Mouse (Mus musculus) heart, embryonic 14.5 days (tissue): ENCODE measurements around the gene Grpel1. TPM values are rescaled to one million over a fixed set of nuclear protein-coding genes. Genes with fewer than 3 reads are reported as not detected.

Experiments
- ATAC-seq: fragments of 200-750 bp; cut with Nextera tagmentation; 2 replicates; pipeline ENCODE4 v1.8.0; 2017; ENCODE audit warnings: low read depth, moderate TSS enrichment; ENCODE audit not compliant: insufficient number of reproducible peaks, insufficient read depth, low FRiP score
- H3K27ac ChIP-seq, 2 experiments: fragments of 200-500 bp in 1 of 2; fragments of 300-500 bp in 1 of 2; sonication (generic) in 1 of 2; replicated peaks in 1 of 2; 2 replicates each; pipeline ENCODE4 v1.5.1; 2012 to 2014; ENCODE audit warnings: low read depth in 2 of 2, low read length in 2 of 2, control low read depth in 1 of 2, mild to moderate bottlenecking in 1 of 2, mixed read lengths in 1 of 2; ENCODE audit not compliant: control insufficient read depth in 1 of 2, insufficient read depth in 1 of 2
- H3K27me3 ChIP-seq: fragments of 300-500 bp; sonication (generic); 2 replicates; pipeline ENCODE4 v1.6.1; 2014; ENCODE audit warnings: mild to moderate bottlenecking, low read length, control low read depth; ENCODE audit not compliant: control insufficient read depth, insufficient read depth
- H3K36me3 ChIP-seq: fragments of 300-500 bp; sonication (generic); 2 replicates; pipeline ENCODE4 v1.6.1; 2014; ENCODE audit warnings: mild to moderate bottlenecking, control low read depth, low read length, mixed read lengths; ENCODE audit not compliant: control insufficient read depth, insufficient read depth
- H3K4me1 ChIP-seq, 2 experiments: fragments of 200-500 bp in 1 of 2; fragments of 300-500 bp in 1 of 2; sonication (generic) in 1 of 2; 2 replicates each; pipeline ENCODE4 v1.6.1; 2012 to 2014; ENCODE audit warnings: low read length in 2 of 2, control low read depth in 1 of 2, mixed read lengths in 1 of 2; ENCODE audit not compliant: control insufficient read depth in 2 of 2, insufficient read depth in 2 of 2
- H3K4me2 ChIP-seq: fragments of 300-500 bp; sonication (generic); 2 replicates; pipeline ENCODE4 v1.6.1; 2014; ENCODE audit warnings: mild to moderate bottlenecking, low read length
- H3K4me3 ChIP-seq, 2 experiments: fragments of 200-500 bp in 1 of 2; fragments of 300-500 bp in 1 of 2; sonication (generic) in 1 of 2; 2 replicates each; pipeline ENCODE4 v1.5.1; 2012 to 2014; ENCODE audit warnings: low read length in 2 of 2, mild to moderate bottlenecking in 2 of 2, control low read depth in 1 of 2, low read depth in 1 of 2, moderate library complexity in 1 of 2; ENCODE audit not compliant: control insufficient read depth in 1 of 2, insufficient read depth in 1 of 2
- H3K9ac ChIP-seq: fragments of 300-500 bp; sonication (generic); 2 replicates; pipeline ENCODE4 v1.6.1; 2014; ENCODE audit warnings: mild to moderate bottlenecking, low read length
- H3K9me3 ChIP-seq: fragments of 300-500 bp; sonication (generic); 2 replicates; pipeline ENCODE4 v1.6.1; 2016; ENCODE audit warnings: low read length, control low read depth; ENCODE audit not compliant: control insufficient read depth
- WGBS: fragments of 180-500 bp; shearing (Covaris S2); extraction: QIAGEN DNeasy Blood & Tissue Kit; methylation state at CpG from one replicate; pipeline ENCODE4 v1.1.7; 2014; 5-methylcytosine and 5-hydroxymethylcytosine counted together
- polyA plus RNA-seq: library from polyadenylated mRNA; unstranded; fragments of >200 nt; fragmentation: Nextera tagmentation; extraction: Ambion mirVana; gene quantifications from 2 replicates; pipeline ENCODE4 v1.2.1, GENCODE M21; 2014

Gene Grpel1
- polyA plus RNA-seq, 1 experiment from 2014 or later, result 62.4 TPM

DNA sequence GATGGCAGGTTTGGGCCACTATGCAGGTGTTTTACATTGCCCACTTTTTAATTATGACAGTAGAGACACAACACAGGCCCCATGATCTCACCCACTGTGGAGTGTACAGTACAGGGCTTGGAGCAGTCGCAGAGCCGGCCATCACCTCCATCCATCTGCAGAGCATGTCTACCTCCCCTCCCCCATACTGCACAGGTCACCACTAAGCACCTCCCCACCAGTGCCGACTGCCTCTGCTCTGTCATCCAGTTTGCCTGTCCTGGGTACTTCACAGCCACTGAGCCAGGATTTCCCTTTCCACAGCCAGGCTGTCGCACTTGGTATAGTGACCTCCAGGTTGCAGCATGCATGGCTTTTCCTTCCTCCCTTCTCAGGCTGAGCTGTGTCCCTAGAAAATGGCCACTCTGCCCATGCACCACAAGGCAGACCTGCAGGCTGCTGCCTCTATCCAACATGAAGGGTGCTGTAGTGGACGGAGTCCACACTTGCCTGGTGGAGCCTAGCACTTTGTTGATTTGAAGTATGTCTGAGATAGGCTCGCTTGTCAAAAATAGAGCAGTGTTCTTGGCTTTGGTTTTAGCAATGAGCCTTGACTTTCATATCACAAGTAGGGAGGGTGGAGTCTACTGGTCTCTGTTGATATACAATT, 15.0 kb upstream of the Grpel1 start:
- peak overlapping the region; percentile 71 to 78 for H3K27ac ChIP-seq
- H3K4me2 ChIP-seq, result peak overlapping the region; percentile 44
- peaks cover 19 to 21% of the 10 kb centered on the region in 2 experiments for H3K4me1 ChIP-seq
- no peaks in the 10 kb centered on the region for H3K36me3 ChIP-seq
- H3K9ac ChIP-seq, result peak overlapping the region; percentile 17; the same call in 1 of the 2 replicates
- H3K9me3 ChIP-seq, result no peaks in the 10 kb centered on the region
- H3K27me3 ChIP-seq, result peaks cover 43% of the 10 kb centered on the region
- ATAC-seq, result peak; percentile 73
- no peak overlapping the region for H3K4me3 ChIP-seq
- WGBS, result 19% methylated on average over 6 of the region's 6 CpGs

DNA sequence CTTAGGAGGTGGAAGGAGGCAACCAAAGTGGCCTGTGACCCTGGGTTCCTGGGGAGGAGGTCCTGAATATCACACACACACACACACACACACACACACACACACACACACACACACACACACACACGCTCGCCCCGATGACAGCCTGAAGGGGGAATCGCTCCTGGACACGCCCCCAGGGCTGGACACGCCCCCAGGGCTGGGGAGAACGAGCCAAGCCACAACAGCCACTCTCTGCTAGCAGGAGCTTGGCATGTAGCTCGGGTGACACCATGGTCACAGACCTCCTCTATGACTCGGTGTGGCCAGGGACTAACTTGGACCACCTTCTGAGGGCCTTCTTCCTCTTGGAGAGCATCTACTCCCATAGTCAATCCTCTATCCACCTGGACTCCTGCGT, 13.7 kb upstream of the Grpel1 start:
- no peak overlapping the region for H3K9ac ChIP-seq
- 27% methylated on average over 10 of the region's 10 CpGs for WGBS
- peaks cover 30% of the 10 kb centered on the region for H3K27me3 ChIP-seq
- H3K4me3 ChIP-seq, result no peak overlapping the region
- no peak for ATAC-seq
- H3K4me2 ChIP-seq, result no peak overlapping the region
- H3K27ac ChIP-seq, result no peak overlapping the region
- H3K36me3 ChIP-seq, result no peaks in the 10 kb centered on the region
- no peaks in the 10 kb centered on the region for H3K9me3 ChIP-seq
- H3K4me1 ChIP-seq, result peaks cover 19 to 21% of the 10 kb centered on the region in 2 experiments

DNA sequence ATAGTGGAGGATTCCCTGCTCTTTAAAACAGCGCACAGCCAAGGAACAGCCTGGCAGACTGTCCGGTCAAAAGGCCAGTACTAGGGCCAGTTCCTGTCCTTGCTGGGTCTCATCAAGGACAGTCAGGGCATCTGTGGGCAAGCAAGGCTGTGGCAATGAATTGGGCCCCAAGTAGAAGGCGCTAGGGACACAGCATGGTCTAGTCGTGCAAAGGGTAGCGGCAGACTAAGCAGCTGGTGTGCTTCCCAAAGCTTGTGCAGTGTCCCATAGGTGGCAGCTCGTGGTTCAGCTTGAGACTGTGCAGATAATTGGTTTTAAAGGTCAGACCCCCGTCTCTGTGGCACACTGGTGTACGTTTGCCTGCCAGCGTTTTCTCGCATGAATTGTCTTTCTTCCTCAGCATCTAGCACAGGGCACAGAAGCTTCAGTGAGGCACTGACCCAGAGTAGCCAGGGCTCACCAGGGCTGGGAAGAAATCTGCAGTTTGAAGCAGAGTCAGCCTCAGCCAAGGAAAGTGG, 12.9 kb upstream of the Grpel1 start:
- Histone ChIP-seq H3K36me3 (no peaks in the 10 kb centered on the region), H3K27ac (no peak overlapping the region), H3K9ac (no peak overlapping the region), H3K9me3 (no peaks in the 10 kb centered on the region), H3K4me2 (no peak overlapping the region), H3K27me3 (peaks cover 22% of the 10 kb centered on the region), H3K4me3 (no peak overlapping the region), H3K4me1 (peaks cover 19 to 21% of the 10 kb centered on the region in 2 experiments)
- WGBS, result 72% methylated on average over 10 of the region's 10 CpGs
- no peak for ATAC-seq

DNA sequence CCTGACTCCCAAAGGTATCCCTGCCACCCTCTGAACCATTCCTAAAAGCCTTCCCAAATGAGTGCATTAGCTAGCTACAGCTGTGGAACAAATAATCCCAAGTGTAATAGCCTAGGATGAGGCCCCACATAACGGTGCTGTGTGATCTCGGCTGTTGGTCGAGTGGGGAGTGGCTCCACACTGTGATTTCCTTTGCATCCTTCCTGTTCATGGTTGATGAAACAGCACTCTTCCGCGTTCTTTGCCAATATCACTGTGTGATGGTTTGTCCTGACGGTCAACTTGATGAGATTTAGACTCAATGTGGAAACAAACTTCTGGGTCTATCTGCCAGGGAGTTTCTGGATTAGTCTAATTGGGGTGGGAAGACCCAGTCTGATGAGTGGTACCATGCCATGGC, 12.0 kb upstream of the Grpel1 start:
- Histone ChIP-seq H3K4me1 (peaks cover 19 to 21% of the 10 kb centered on the region in 2 experiments), H3K9ac (no peak overlapping the region), H3K4me2 (no peak overlapping the region), H3K27ac (no peak overlapping the region), H3K27me3 (peaks cover 18% of the 10 kb centered on the region), H3K36me3 (no peaks in the 10 kb centered on the region), H3K4me3 (no peak overlapping the region), H3K9me3 (no peaks in the 10 kb centered on the region)
- 84% methylated on average over 6 of the region's 6 CpGs for WGBS
- ATAC-seq, result no peak

DNA sequence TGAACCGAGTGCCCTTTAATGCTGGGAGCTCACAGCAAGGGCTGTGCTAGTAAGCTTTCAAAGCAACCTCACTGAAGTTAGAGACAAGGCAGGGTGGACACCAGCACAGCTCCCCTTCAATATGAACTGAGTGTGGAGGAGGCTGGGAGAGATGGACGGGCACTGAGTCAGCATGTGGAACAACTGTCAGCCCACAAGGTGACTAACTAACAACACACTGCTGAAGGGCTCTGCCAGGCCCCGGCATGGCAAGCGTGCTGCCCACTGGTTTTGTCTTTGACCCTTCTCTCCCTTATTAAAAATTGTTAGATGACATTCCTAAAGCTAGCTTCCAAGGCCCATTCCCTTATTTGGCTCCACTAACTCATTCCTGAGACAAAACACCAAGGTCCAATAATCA, 7.1 kb upstream of the Grpel1 start:
- H3K36me3 ChIP-seq, result no peaks in the 10 kb centered on the region
- H3K27ac ChIP-seq, result no peak overlapping the region
- no peaks in the 10 kb centered on the region for H3K9me3 ChIP-seq
- no peaks in the 10 kb centered on the region for H3K4me1 ChIP-seq
- H3K27me3 ChIP-seq, result peaks cover 7% of the 10 kb centered on the region; the same call in 1 of the 2 replicates
- WGBS, result 68% methylated on average over 4 of the region's 4 CpGs
- H3K4me3 ChIP-seq, result no peak overlapping the region
- H3K4me2 ChIP-seq, result no peak overlapping the region
- no peak overlapping the region for H3K9ac ChIP-seq
- ATAC-seq, result no peak

DNA sequence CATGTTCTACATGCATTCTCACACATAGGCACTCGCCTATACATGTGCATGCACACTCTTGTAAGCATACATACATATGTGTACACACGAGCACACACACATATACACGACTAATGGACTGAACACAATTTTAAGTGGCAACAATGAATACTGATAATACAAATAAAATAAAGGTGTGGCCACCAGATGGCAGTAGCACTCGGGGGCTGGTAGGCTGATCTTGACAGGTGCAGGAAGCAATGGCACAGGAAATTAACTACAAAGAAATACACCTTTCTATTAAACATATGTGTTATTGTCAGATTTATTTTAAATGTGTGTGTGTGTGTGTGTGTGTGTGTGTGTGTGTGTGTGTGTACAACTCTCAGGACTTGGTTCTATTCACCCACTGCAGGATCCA, 5.9 kb upstream of the Grpel1 start:
- no peak overlapping the region for H3K27ac ChIP-seq
- H3K9ac ChIP-seq, result no peak overlapping the region
- no peaks in the 10 kb centered on the region for H3K36me3 ChIP-seq
- H3K4me1 ChIP-seq, result peaks cover 0 to 1% of the 10 kb centered on the region in 2 experiments; a peak in 2 of 4 replicates
- no peak overlapping the region for H3K4me2 ChIP-seq
- H3K27me3 ChIP-seq, result 0 out of 2 replicates have a peak, but pooled peaks cover 3% of the 10 kb centered on the region
- 10% methylated on average over 4 of the region's 4 CpGs for WGBS
- no peak overlapping the region for H3K4me3 ChIP-seq
- no peak for ATAC-seq
- no peaks in the 10 kb centered on the region for H3K9me3 ChIP-seq

DNA sequence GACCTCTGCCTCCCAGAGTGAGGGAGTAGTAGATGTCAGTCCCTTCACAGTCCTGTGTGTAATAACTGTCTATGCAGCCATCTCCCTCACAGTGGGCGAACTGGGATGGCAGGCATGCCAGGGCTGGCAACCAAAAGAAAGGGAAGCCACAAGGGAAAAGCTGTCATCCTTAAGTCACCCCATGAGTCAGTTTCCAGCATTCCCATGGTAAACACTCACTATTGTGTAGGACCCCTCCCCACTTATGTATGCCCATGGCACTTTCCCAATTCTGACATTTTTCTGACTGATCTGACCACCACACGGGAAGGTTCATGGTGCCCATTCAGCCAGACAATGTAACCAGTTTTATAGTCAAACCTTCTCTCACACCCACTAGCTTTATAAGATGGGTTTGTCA, 4.1 kb upstream of the Grpel1 start:
- no peaks in the 10 kb centered on the region for H3K9me3 ChIP-seq
- no peak overlapping the region for H3K9ac ChIP-seq
- ATAC-seq, result no peak
- H3K4me3 ChIP-seq, result no peak overlapping the region
- no peak overlapping the region for H3K27ac ChIP-seq
- 0 out of 2 replicates have a peak, but pooled peaks cover 3% of the 10 kb centered on the region for H3K27me3 ChIP-seq
- 80% methylated on average over 2 of the region's 2 CpGs for WGBS
- H3K4me1 ChIP-seq, result peaks cover 4 to 9% of the 10 kb centered on the region in 2 experiments; a peak in 3 of 4 replicates
- no peak overlapping the region for H3K4me2 ChIP-seq
- H3K36me3 ChIP-seq, result no peaks in the 10 kb centered on the region
